Mouse (Mus musculus) fat pad, adult 2 months (tissue): Measurements from ENCODE around the gene Fbxo30.

Source experiments
- DNase-seq: peaks from one replicate; pipeline ENCODE4 v3.0.0-alpha.2; 2011; ENCODE audit warnings: low read depth, low spot score; ENCODE audit errors: extremely low read depth

The Fbxo30 gene

DNA sequence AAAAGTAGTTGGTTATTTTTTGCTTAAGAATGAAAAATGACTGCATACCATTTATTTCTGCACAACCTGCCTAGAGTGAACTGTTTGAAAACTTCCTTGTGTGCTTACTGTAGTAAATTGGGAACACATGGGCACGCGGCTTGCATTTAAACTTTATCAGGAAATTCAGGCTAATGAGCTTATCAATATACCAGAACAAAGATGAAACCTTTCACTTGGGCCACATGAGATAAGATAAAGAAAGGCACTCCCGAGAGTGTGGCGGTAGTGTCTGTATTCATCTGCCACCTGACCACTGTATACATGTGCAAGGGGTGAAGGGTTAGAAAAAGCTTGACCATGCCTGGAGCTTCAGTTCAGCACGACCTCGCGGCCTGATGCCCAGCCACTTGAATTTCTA lies 41.2 kb downstream of the Fbxo30 start:
- no peak for DNase-seq

DNA sequence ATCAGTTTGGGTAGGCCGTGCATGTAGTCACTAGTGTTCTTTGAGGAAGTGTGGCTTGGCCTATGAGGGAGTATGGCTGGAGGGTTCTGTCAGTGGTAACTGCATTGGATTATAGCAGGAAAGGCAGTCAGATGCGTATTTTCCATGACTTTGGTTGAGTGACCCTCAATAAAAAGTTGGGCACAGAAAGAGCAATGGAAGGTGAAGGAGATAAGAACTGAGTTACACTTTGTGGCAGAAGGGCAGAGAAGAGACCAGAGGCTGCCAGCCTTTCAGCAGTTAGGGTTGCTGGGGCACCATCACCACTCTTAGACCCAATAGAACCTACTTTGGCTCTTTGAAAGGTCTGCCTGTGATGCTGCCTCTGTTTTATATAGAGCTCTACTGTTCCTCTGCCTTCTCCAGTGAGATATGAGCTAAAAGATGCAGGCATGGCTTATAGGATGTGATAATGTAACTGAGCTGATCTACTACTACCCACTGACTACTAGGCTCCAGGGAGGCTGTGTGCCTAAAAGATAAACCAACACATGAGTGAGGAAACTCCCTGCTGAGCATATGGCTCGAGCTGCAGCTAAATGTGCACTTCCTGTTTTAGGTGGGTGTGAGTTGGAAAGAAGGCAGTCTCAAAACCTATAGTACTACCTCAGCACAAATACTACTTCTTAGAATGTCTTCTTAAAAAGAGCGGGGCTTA lies 42.2 kb downstream of the Fbxo30 start:
- no peak for DNase-seq

DNA sequence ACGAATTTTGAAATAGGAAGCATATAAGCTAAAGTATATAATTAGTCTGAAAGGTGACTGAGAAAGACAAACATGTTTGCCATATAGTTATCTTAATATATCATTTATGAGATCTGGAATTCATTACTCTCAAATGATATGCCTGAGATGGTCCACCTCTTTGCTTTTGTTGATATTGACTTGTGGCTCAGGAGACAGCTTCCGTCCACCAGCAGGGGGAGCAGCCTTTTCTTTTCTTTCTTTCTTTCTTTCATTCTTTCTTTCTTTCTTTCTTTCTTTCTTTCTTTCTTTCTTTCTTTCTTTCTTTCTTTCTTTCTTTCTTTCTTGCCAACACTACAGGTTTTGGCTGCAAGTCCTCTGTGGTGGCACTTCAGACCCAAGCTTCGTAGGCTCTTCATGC lies 45.4 kb downstream of the Fbxo30 start:
- DNase-seq: no peak

DNA sequence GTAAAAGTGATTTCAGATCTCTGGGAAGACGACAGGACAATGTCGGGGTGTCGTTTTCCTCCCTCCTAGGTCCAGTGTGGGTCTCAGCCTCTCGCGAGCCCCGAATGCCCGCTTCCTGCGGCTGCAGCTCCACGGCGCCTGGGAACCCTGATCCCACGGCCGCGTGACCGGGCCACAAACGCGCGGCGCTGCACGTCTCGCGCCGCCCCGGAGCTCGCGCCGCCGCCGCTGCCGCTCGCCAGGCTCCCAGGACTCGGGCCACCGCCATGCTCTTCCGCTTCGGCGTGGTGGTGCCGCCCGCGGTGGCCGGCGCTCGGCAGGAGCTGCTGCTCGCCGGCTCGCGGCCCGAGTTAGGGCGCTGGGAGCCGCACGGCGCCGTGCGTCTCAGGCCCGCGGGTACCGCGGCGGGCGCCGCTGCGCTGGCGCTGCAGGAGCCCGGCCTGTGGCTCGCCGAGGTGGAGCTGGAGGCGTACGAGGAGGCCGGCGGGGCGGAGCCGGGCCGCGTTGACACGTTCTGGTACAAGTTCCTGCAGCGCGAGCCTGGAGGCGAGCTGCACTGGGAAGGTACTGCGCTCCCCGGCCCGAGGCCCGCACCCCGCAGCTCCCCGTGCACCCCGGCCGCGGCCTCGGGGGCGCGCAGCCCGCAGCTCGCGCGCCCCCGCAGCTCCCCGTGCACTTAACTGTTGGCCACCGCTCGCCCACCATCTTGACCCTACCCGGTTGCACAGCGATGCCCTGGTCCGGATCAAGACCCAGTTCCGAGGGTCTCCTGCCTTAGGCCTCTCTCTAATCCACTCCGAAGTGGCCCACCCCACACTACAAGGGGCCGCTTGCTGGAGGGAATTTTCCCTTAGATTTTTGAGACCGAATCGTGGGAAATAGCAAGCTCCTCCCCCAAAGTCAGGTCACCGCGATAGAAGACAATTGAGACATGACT lies 62.3 kb downstream of the Fbxo30 start, which contains the start of gene Epm2a:
Gene Epm2a, plus strand, starts transcription at position 200 of the 937 bp plus-strand sequence.
- DNase-seq: no peak

DNA sequence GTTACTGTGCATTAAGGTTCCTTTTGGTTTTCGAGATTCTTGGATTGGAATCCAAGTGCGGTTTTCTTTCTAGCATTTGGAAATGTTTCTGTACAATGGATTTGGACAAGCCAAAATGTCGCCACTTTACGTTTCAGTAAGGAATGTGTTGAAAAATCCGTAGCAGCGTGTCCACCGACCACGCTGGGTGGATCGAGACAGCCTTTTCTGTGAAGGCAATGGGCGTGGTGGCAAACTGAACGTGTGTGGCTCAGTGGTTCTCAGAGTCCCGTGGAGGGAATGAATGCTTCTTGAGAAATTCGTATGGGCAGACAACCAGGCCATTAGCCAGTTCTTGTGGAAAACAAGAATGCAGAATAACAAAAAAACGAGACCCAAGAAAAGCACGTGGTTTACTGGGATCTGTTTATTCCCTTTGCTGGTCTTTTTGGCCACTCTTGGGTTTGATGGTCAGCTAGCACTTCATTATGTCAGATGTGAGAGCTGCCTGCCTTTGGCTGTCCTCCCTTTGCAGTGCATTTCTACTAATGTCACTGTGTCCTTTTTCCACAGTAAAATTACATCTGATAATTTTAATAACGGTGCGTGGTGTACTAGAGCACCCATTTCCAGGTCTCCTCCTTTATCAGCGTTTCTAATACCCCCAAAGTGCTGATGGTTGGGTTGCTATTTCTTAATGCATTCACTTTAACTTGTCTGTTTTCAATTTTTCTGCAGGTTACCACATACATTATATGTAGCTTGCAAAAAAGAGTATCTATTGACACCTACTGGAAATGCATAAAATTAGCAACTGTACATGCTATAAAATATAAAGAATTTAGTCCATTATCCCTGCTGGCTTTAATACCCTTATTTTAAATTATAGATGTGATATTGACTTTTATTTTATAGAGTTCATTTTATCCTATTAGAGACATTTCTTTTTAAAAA lies 63.7 kb downstream of the Fbxo30 start:
- DNase-seq: no peak
